Mouse (Mus musculus) G1E (cell line): ENCODE measurements around the gene Tmem101.

Experiments
- CTCF ChIP-seq: IDR thresholded peaks from 2 replicates; pipeline ENCODE4 v1.5.1; 2012; ENCODE audit warnings: low read depth, low read length, inconsistent platforms, mixed read lengths
- GATA1 ChIP-seq: IDR thresholded peaks from 2 replicates; pipeline ENCODE4 v1.6.1; 2012; ENCODE audit warnings: borderline replicate concordance, low read length, inconsistent platforms, mixed read lengths
- GATA2 ChIP-seq: IDR thresholded peaks from 2 replicates; pipeline ENCODE4 v1.6.1; 2012; ENCODE audit warnings: low read depth, low read length, inconsistent platforms, borderline replicate concordance
- TAL1 ChIP-seq: conservative IDR thresholded peaks from 2 replicates; pipeline ENCODE4 v1.6.1; 2012; ENCODE audit warnings: low read depth, low read length, inconsistent platforms, mixed read lengths

- TF ChIP-seq CTCF = no peak
- no peak for TF ChIP-seq GATA1
- TF ChIP-seq GATA2 = no peak
- no peak for TF ChIP-seq TAL1
Observed at GRCm38 (mm10) chr11:102196018-102196797, 40.0 kb upstream of the Tmem101 start.
